Mouse (Mus musculus) layer of hippocampus, adult 18-20 months (tissue): ENCODE results near the gene Ttc19. TPM values are rescaled to one million over a fixed set of nuclear protein-coding genes. Genes with fewer than 3 reads are reported as not detected.
"Not testable (repeated sequence)": the region's sequence is repeated elsewhere in the genome, so short reads cannot be mapped to it uniquely, and the experiment has no call there.

Experiments used
- DNase-seq, 2 experiments: peaks; one replicate each; pipeline ENCODE4 v3.0.0; 2022; ENCODE audit warnings: low spot score in 2 of 2
- total RNA-seq, 2 experiments: library from RNA; stranded (reverse); gene quantifications; 2 replicates each; pipeline ENCODE4 v1.2.3; 2021

Gene Ttc19
- total RNA-seq, 2 experiments from 2014 or later = 87.2 to 88.5 TPM

GRCm38 (mm10) chr11:62281601-62281997 is 326 bp downstream of the Ttc19 start:
- DNase-seq = no peak

GRCm38 (mm10) chr11:62284020-62284419 is 2.7 kb downstream of the Ttc19 start:
- DNase-seq = not testable (repeated sequence)

- DNase-seq = no peak
These were observed 3.7 kb downstream of the Ttc19 start for GRCm38 (mm10) chr11:62285020-62285419.

- no peak for DNase-seq
These were observed 6.4 kb downstream of the Ttc19 start for GRCm38 (mm10) chr11:62287700-62288099.

- no peak for DNase-seq
These were observed 12.8 kb downstream of the Ttc19 start for GRCm38 (mm10) chr11:62294121-62294520.

- no peak for DNase-seq
These were observed 17.6 kb downstream of the Ttc19 start for GRCm38 (mm10) chr11:62298883-62299282.

GRCm38 (mm10) chr11:62305866-62306265 is 24.6 kb downstream of the Ttc19 start:
- DNase-seq = no peak

GRCm38 (mm10) chr11:62309296-62309695 is 28.0 kb downstream of the Ttc19 start:
- DNase-seq = no peak

GRCm38 (mm10) chr11:62314984-62315383 is 33.7 kb downstream of the Ttc19 start:
- no peak for DNase-seq

- DNase-seq = peak; percentile 83 to 92
These were observed 36.5 kb downstream of the Ttc19 start for GRCm38 (mm10) chr11:62317746-62318145.

GRCm38 (mm10) chr11:62320097-62320496 is 38.8 kb downstream of the Ttc19 start:
- no peak for DNase-seq

- no peak for DNase-seq
These were observed 42.4 kb downstream of the Ttc19 start for GRCm38 (mm10) chr11:62323659-62324058.

GRCm38 (mm10) chr11:62331141-62331540 is 49.9 kb downstream of the Ttc19 start:
- DNase-seq = peak in 1 of 2 experiments; percentile 45

GRCm38 (mm10) chr11:62332228-62332627 is 51.0 kb downstream of the Ttc19 start:
- peak in 1 of 2 experiments; percentile 42 for DNase-seq

- no peak for DNase-seq
These were observed 61.7 kb downstream of the Ttc19 start for GRCm38 (mm10) chr11:62343002-62343401.

GRCm38 (mm10) chr11:62351948-62352347 is 70.7 kb downstream of the Ttc19 start:
- DNase-seq = no peak

- DNase-seq = no peak
These were observed 73.9 kb downstream of the Ttc19 start for GRCm38 (mm10) chr11:62355216-62355615.

- no peak for DNase-seq
These were observed 85.6 kb downstream of the Ttc19 start for GRCm38 (mm10) chr11:62366879-62367278.

- DNase-seq = no peak
These were observed 88.7 kb downstream of the Ttc19 start for GRCm38 (mm10) chr11:62369924-62370323.

GRCm38 (mm10) chr11:62371776-62372175 is 90.5 kb downstream of the Ttc19 start:
- DNase-seq = no peak

- not testable (repeated sequence) for DNase-seq
These were observed 96.1 kb downstream of the Ttc19 start for GRCm38 (mm10) chr11:62377202-62377851.
